Mouse (Mus musculus) CH12.LX (cell line): ENCODE data around the gene Hist2h3c1. TPM values are rescaled to one million over a fixed set of nuclear protein-coding genes. Genes with fewer than 3 reads are reported as not detected.

Source experiments
- DNase-seq: peaks from one replicate; pipeline ENCODE4 v3.0.0-alpha.2; 2013; ENCODE audit errors: extremely low read depth
- H3K27ac ChIP-seq: 2 replicates; pipeline ENCODE4 v1.5.1; 2012; ENCODE audit warnings: low read depth, mild to moderate bottlenecking, control low read depth, moderate library complexity; ENCODE audit not compliant: insufficient read depth
- H3K27me3 ChIP-seq: replicated peaks from 2 replicates; pipeline ENCODE3; 2012; ENCODE audit warnings: inconsistent platforms
- H3K36me3 ChIP-seq, 2 experiments: replicated peaks in 1 of 2; 2 replicates each; pipeline versions ENCODE3 to v1.6.1; 2012; ENCODE audit warnings: inconsistent platforms in 1 of 2, low read length in 1 of 2, mild to moderate bottlenecking in 1 of 2, mixed read lengths in 1 of 2, moderate library complexity in 1 of 2; ENCODE audit not compliant: control insufficient read depth in 1 of 2, insufficient read depth in 1 of 2
- H3K4me1 ChIP-seq, 2 experiments: 2 replicates each; pipeline ENCODE4 v1.6.1; 2012; ENCODE audit warnings: inconsistent platforms in 1 of 2, moderate library complexity in 1 of 2; ENCODE audit not compliant: insufficient read depth in 2 of 2, control insufficient read depth in 1 of 2
- H3K4me2 ChIP-seq: 2 replicates; pipeline ENCODE4 v1.6.1; 2012; ENCODE audit warnings: low read depth, mild to moderate bottlenecking, control low read depth; ENCODE audit not compliant: poor library complexity, insufficient read depth, severe bottlenecking
- H3K4me3 ChIP-seq, 3 experiments: fragments of 150-350 bp in 1 of 3; sonication (generic) in 1 of 3; replicated peaks in 1 of 3; 2 replicates each; pipeline versions ENCODE3 to v1.5.1; 2011 to 2012; ENCODE audit warnings: low read depth in 2 of 3, low read length in 2 of 3, mild to moderate bottlenecking in 2 of 3, moderate library complexity in 2 of 3, control low read depth in 1 of 3, improper control_type of control experiment in 1 of 3, inconsistent platforms in 1 of 3, mixed read lengths in 1 of 3; ENCODE audit not compliant: poor library complexity in 1 of 3
- H3K79me2 ChIP-seq: replicated peaks from 2 replicates; pipeline ENCODE4 v1.6.1; 2012; ENCODE audit warnings: mild to moderate bottlenecking, moderate library complexity; ENCODE audit not compliant: control insufficient read depth, poor library complexity, insufficient read depth, severe bottlenecking; ENCODE audit errors: extremely low read depth
- H3K9ac ChIP-seq: 2 replicates; pipeline ENCODE4 v1.6.1; 2012; ENCODE audit warnings: low read depth, mild to moderate bottlenecking, control low read depth, moderate library complexity; ENCODE audit not compliant: insufficient read depth
- H3K9me3 ChIP-seq: replicated peaks from 2 replicates; pipeline ENCODE3; 2012; ENCODE audit warnings: low read length, inconsistent platforms, mixed read lengths
- BHLHE40 ChIP-seq: IDR thresholded peaks from 2 replicates; pipeline ENCODE4 v1.6.1; 2011; ENCODE audit warnings: mild to moderate bottlenecking, low read depth, low read length, improper control_type of control experiment
- CHD1 ChIP-seq: IDR thresholded peaks from 2 replicates; pipeline ENCODE4 v1.6.1; 2012; ENCODE audit warnings: low read depth, low read length, improper control_type of control experiment, inconsistent platforms
- CHD2 ChIP-seq: IDR thresholded peaks from 2 replicates; pipeline ENCODE4 v1.6.1; 2011; ENCODE audit warnings: low read length, improper control_type of control experiment
- E2F4 ChIP-seq: IDR thresholded peaks from 2 replicates; pipeline ENCODE4 v1.6.1; 2011; ENCODE audit warnings: low read depth, low read length, improper control_type of control experiment; ENCODE audit not compliant: insufficient replicate concordance
- ELF1 ChIP-seq: IDR thresholded peaks from 2 replicates; pipeline ENCODE4 v1.6.1; 2014; ENCODE audit warnings: low read depth, mild to moderate bottlenecking, inconsistent platforms, low read length, improper control_type of control experiment
- EP300 ChIP-seq: IDR thresholded peaks from 2 replicates; pipeline ENCODE4 v1.6.1; 2011; ENCODE audit warnings: low read length, improper control_type of control experiment
- ETS1 ChIP-seq: conservative IDR thresholded peaks from 2 replicates; pipeline ENCODE4 v1.6.1; 2012; ENCODE audit warnings: low read depth, mild to moderate bottlenecking, inconsistent platforms, low read length, improper control_type of control experiment, moderate library complexity
- GABPA ChIP-seq: IDR thresholded peaks from 2 replicates; pipeline ENCODE4 v1.6.1; 2012; ENCODE audit warnings: low read depth, low read length, improper control_type of control experiment, inconsistent platforms; ENCODE audit not compliant: insufficient replicate concordance
- HCFC1 ChIP-seq: IDR thresholded peaks from 2 replicates; pipeline ENCODE4 v1.6.1; 2012; ENCODE audit warnings: low read depth, mild to moderate bottlenecking, inconsistent platforms, low read length, improper control_type of control experiment
- IRF4 ChIP-seq: IDR thresholded peaks from 2 replicates; pipeline ENCODE4 v1.6.1; 2014; ENCODE audit warnings: low read depth, mild to moderate bottlenecking, inconsistent platforms, low read length, improper control_type of control experiment
- JUN ChIP-seq: IDR thresholded peaks from 2 replicates; pipeline ENCODE4 v1.6.1; 2011; ENCODE audit warnings: low read depth, mild to moderate bottlenecking, low read length, improper control_type of control experiment, moderate library complexity; ENCODE audit not compliant: insufficient read depth
- JUND ChIP-seq: conservative IDR thresholded peaks from 2 replicates; pipeline ENCODE4 v1.6.1; 2011; ENCODE audit warnings: low read depth, low read length, improper control_type of control experiment
- MAFK ChIP-seq: IDR thresholded peaks from 2 replicates; pipeline ENCODE4 v1.6.1; 2011; ENCODE audit warnings: low read length, improper control_type of control experiment; ENCODE audit not compliant: insufficient replicate concordance
- MAX ChIP-seq: IDR thresholded peaks from 2 replicates; pipeline ENCODE4 v1.6.1; 2011; ENCODE audit warnings: low read length, improper control_type of control experiment
- MAZ ChIP-seq: IDR thresholded peaks from 2 replicates; pipeline ENCODE4 v1.6.1; 2012; ENCODE audit warnings: low read depth, mild to moderate bottlenecking, inconsistent platforms, low read length, improper control_type of control experiment, moderate library complexity
- MEF2A ChIP-seq: IDR thresholded peaks from 2 replicates; pipeline ENCODE4 v1.6.1; 2014; ENCODE audit warnings: low read depth, mild to moderate bottlenecking, inconsistent platforms, low read length, improper control_type of control experiment, borderline replicate concordance
- MYC ChIP-seq: IDR thresholded peaks from 2 replicates; pipeline ENCODE4 v1.6.1; 2011; ENCODE audit warnings: low read depth, mild to moderate bottlenecking, improper control_type of control experiment, low read length
- NELFE ChIP-seq: IDR thresholded peaks from 2 replicates; pipeline ENCODE4 v1.6.1; 2011; ENCODE audit warnings: low read depth, low read length, improper control_type of control experiment
- POLR2A ChIP-seq: IDR thresholded peaks from 2 replicates; pipeline ENCODE4 v1.6.1; 2011; ENCODE audit warnings: low read depth, mild to moderate bottlenecking, improper control_type of control experiment, low read length
- POLR2AphosphoS2 ChIP-seq: IDR thresholded peaks from 2 replicates; pipeline ENCODE4 v1.6.1; 2011; ENCODE audit warnings: low read depth, low read length, improper control_type of control experiment
- RCOR1 ChIP-seq: conservative IDR thresholded peaks from 2 replicates; pipeline ENCODE4 v1.6.1; 2012; ENCODE audit warnings: low read depth, mild to moderate bottlenecking, inconsistent platforms, low read length, improper control_type of control experiment
- SIN3A ChIP-seq: IDR thresholded peaks from 2 replicates; pipeline ENCODE4 v1.6.1; 2012; ENCODE audit warnings: low read length, improper control_type of control experiment, inconsistent platforms
- SMC3 ChIP-seq: IDR thresholded peaks from 2 replicates; pipeline ENCODE4 v1.6.1; 2011; ENCODE audit warnings: low read depth, low read length, improper control_type of control experiment
- UBTF ChIP-seq: IDR thresholded peaks from 2 replicates; pipeline ENCODE4 v1.6.1; 2012; ENCODE audit warnings: low read depth, mild to moderate bottlenecking, inconsistent platforms, low read length, improper control_type of control experiment, moderate library complexity
- USF1 ChIP-seq: IDR thresholded peaks from 2 replicates; pipeline ENCODE4 v1.6.1; 2014; ENCODE audit warnings: low read depth, mild to moderate bottlenecking, inconsistent platforms, low read length, improper control_type of control experiment
- ZKSCAN1 ChIP-seq: IDR thresholded peaks from 2 replicates; pipeline ENCODE4 v1.6.1; 2012; ENCODE audit warnings: low read depth, inconsistent platforms, low read length, improper control_type of control experiment, borderline replicate concordance
- ZMIZ1 ChIP-seq: IDR thresholded peaks from 2 replicates; pipeline ENCODE4 v1.6.1; 2012; ENCODE audit warnings: low read depth, mild to moderate bottlenecking, inconsistent platforms, low read length, improper control_type of control experiment
- ZNF384 ChIP-seq: IDR thresholded peaks from 2 replicates; pipeline ENCODE4 v1.6.1; 2012; ENCODE audit warnings: low read depth, low read length, improper control_type of control experiment, inconsistent platforms
- dilution Hi-C: fragments of 300-500 bp; cut with MboI; formaldehyde crosslinking; loops from 2 replicates; pipeline ENCODE4 v1.14.3; 2020; ENCODE audit warnings: low sequenced_read_pairs; ENCODE audit not compliant: extremely low pct_unique_long_range_greater_than_20kb, extremely low pct_ligation_motif_present
- in situ Hi-C: fragments of 300-500 bp; cut with MboI; formaldehyde crosslinking; loops from 3 replicates; pipeline ENCODE4 v1.14.3; 2019; ENCODE audit warnings: low sequenced_read_pairs, low pct_ligation_motif_present, low pct_unique_long_range_greater_than_20kb, mixed read lengths
- polyA plus RNA-seq: library from polyadenylated mRNA; unstranded; fragments of >175 nt; gene quantifications from 2 replicates; pipeline ENCODE4 v1.2.1, GENCODE M21; 2012; ENCODE audit warnings: low read depth; ENCODE audit not compliant: insufficient read length
- total RNA-seq, 2 experiments: library from RNA; depleted of rRNA; stranded (reverse); fragments of 300-350 nt in 1 of 2; fragments of >200 nt in 1 of 2; gene quantifications; 2 replicates each; pipeline ENCODE4 v1.2.3; 2012 to 2014

Gene Hist2h3c1
- total and polyA plus RNA-seq, 3 experiments = 0.33 to 1.4 (median 1.4) TPM

- no peaks in the 10 kb centered on the region for H3K36me3 ChIP-seq
- no peak overlapping the region for H3K9ac ChIP-seq
- no peaks in the 10 kb centered on the region for H3K79me2 ChIP-seq
- no peak overlapping the region for H3K4me3 ChIP-seq
- TF ChIP-seq E2F4 (0 out of 2 replicates have a peak, but pooled peaks have one; percentile 19), NELFE (peak; percentile 5; the same call in 1 of the 2 replicates), ELF1 (0 out of 2 replicates have a peak, but pooled peaks have one; percentile 29), POLR2AphosphoS2 (0 out of 2 replicates have a peak, but pooled peaks have one; percentile 30), MAX (peak; percentile 22; the same call in 1 of the 2 replicates), IRF4 (no peak), UBTF (0 out of 2 replicates have a peak, but pooled peaks have one; percentile 24), POLR2A (no peak), MAZ (0 out of 2 replicates have a peak, but pooled peaks have one; percentile 18), ZNF384 (peak; percentile 32)
- no peaks in the 10 kb centered on the region for H3K27me3 ChIP-seq
- in situ Hi-C loops (no loop called here), dilution Hi-C loops (no loop called here)
- H3K4me1 ChIP-seq = peaks cover 23 to 90% of the 10 kb centered on the region in 2 experiments
- H3K27ac ChIP-seq = no peak overlapping the region
- peak overlapping the region; percentile 55 for H3K4me2 ChIP-seq
- peak; percentile 45 for DNase-seq
- H3K9me3 ChIP-seq = no peaks in the 10 kb centered on the region
Observed at GRCm38 (mm10) chr3:96230404-96230803, 16.1 kb upstream of the Hist2h3c1 start.

- Histone ChIP-seq H3K4me1 (peaks cover 20 to 89% of the 10 kb centered on the region in 2 experiments), H3K9ac (0 out of 2 replicates have a peak overlapping the region, but pooled peaks have one; percentile 9), H3K27me3 (no peaks in the 10 kb centered on the region), H3K79me2 (no peaks in the 10 kb centered on the region), H3K9me3 (no peaks in the 10 kb centered on the region), H3K27ac (no peak overlapping the region), H3K4me3 (no peak overlapping the region), H3K36me3 (no peaks in the 10 kb centered on the region), H3K4me2 (peak overlapping the region; percentile 31; the same call in 1 of the 2 replicates)
- dilution Hi-C loops = no loop called here
- in situ Hi-C loops = no loop called here
- DNase-seq = peak; percentile 80
- TF ChIP-seq ETS1 (peak; percentile 87), GABPA (no peak), NELFE (peak; percentile 13; the same call in 1 of the 2 replicates), IRF4 (peak; percentile 80), MAZ (no peak), EP300 (peak; percentile 77), RCOR1 (no peak), CHD1 (no peak), USF1 (no peak), MYC (peak; percentile 36; the same call in 1 of the 2 replicates), JUND (peak; percentile 41; the same call in 1 of the 2 replicates), HCFC1 (no peak), POLR2A (0 out of 2 replicates have a peak, but pooled peaks have one; percentile 18), JUN (0 out of 2 replicates have a peak, but pooled peaks have one; percentile 5), SMC3 (no peak), ZNF384 (0 out of 2 replicates have a peak, but pooled peaks have one; percentile 0), MEF2A (no peak), ZMIZ1 (no peak), MAX (peak; percentile 63; the same call in 1 of the 2 replicates), ZKSCAN1 (no peak), SIN3A (no peak; the same call in 1 of the 2 replicates), CHD2 (no peak), MAFK (0 out of 2 replicates have a peak, but pooled peaks have one; percentile 24), BHLHE40 (no peak)
Observed at GRCm38 (mm10) chr3:96230910-96231757, 15.4 kb upstream of the Hist2h3c1 start.
